Mouse (Mus musculus) midbrain, postnatal 0 days (tissue): ENCODE measurements around the gene Mgarp. TPM values are rescaled to one million over a fixed set of nuclear protein-coding genes. Genes with fewer than 3 reads are reported as not detected.
A peak's percentile ranks its signal among the peaks of the same experiment; 100 is the strongest.

ENCODE experiments used
- ATAC-seq: fragments of 200-750 bp; cut with Nextera tagmentation; 2 replicates; pipeline ENCODE4 v1.8.0; 2017; ENCODE audit warnings: moderate number of reproducible peaks, mild to moderate bottlenecking, moderate TSS enrichment, moderate library complexity; ENCODE audit not compliant: low FRiP score
- DNase-seq: peaks from one replicate; pipeline ENCODE4 v3.0.0-alpha.2; 2015; ENCODE audit warnings: low spot score
- H3K27ac ChIP-seq: fragments of 300-500 bp; sonication (generic); 2 replicates; pipeline ENCODE4 v1.5.1; 2014; ENCODE audit warnings: low read depth, mild to moderate bottlenecking, low read length, mixed read lengths
- H3K27me3 ChIP-seq: fragments of 300-500 bp; sonication (generic); 2 replicates; pipeline ENCODE4 v1.6.1; 2014; ENCODE audit warnings: low read length, control low read depth, mixed read lengths; ENCODE audit not compliant: insufficient read depth
- H3K36me3 ChIP-seq: fragments of 300-500 bp; sonication (generic); 2 replicates; pipeline ENCODE4 v1.6.1; 2014; ENCODE audit warnings: low read length, control low read depth, mixed read lengths; ENCODE audit not compliant: insufficient read depth
- H3K4me1 ChIP-seq: fragments of 300-500 bp; sonication (generic); 2 replicates; pipeline ENCODE4 v1.6.1; 2014; ENCODE audit warnings: mild to moderate bottlenecking, control low read depth, antibody characterized with exemption, low read length, mixed read lengths; ENCODE audit not compliant: insufficient read depth
- H3K4me2 ChIP-seq: fragments of 300-500 bp; sonication (generic); 2 replicates; pipeline ENCODE4 v1.6.1; 2014; ENCODE audit warnings: low read depth, mild to moderate bottlenecking, low read length, mixed read lengths; ENCODE audit not compliant: poor library complexity, severe bottlenecking
- H3K4me3 ChIP-seq: fragments of 300-500 bp; sonication (generic); 2 replicates; pipeline ENCODE4 v1.5.1; 2014; ENCODE audit warnings: low read depth, mild to moderate bottlenecking, low read length, moderate library complexity
- H3K9ac ChIP-seq: fragments of 300-500 bp; sonication (generic); replicated peaks from 2 replicates; pipeline ENCODE4 v1.6.1; 2014; ENCODE audit warnings: mild to moderate bottlenecking, low read length, moderate library complexity, mixed read lengths; ENCODE audit not compliant: poor library complexity, severe bottlenecking
- H3K9me3 ChIP-seq: fragments of 300-500 bp; sonication (generic); 2 replicates; pipeline ENCODE4 v1.6.1; 2016; ENCODE audit warnings: low read length, control low read depth
- CTCF ChIP-seq: IDR thresholded peaks from 2 replicates; pipeline ENCODE4 v1.5.1; 2016; ENCODE audit warnings: antibody characterized with exemption, mild to moderate bottlenecking
- WGBS: fragments of 180-500 bp; shearing (Covaris S2); extraction: QIAGEN DNeasy Blood & Tissue Kit; methylation state at CpG from one replicate; pipeline ENCODE4 v1.1.7; 2014; 5-methylcytosine and 5-hydroxymethylcytosine counted together
- polyA plus RNA-seq: library from polyadenylated mRNA; unstranded; fragments of >200 nt; fragmentation: Nextera tagmentation; extraction: Ambion mirVana; gene quantifications from 2 replicates; pipeline ENCODE4 v1.2.1, GENCODE M21; 2015
- total RNA-seq: library from RNA; depleted of rRNA; stranded (reverse); fragments of >200 nt; gene quantifications from 2 replicates; pipeline ENCODE4 v1.2.3, GENCODE M21; 2014; rRNA removed

Gene Mgarp
- total and polyA plus RNA-seq, 2 experiments from 2014 or later: 0.49 TPM

DNA sequence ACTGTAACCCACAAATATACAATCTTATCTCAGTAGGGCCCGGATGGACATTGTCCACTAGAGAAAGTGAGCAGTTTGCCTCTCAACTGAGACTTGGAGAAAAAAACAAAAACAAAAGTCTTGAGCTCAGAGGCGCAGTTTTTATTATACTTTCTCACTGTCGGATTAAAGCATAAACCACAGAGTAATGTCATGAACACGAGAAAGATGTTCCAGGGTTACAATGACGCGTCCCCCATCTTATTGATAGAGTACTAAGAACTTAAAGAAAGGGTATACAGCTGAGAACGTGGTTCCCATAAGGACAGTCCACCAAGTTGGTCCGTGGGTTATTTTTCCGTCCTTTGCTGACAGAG, 57.2 kb downstream of the Mgarp start:
- Histone ChIP-seq H3K4me3 (peak overlapping the region; percentile 94), H3K27ac (no peak overlapping the region), H3K4me1 (no peaks in the 10 kb centered on the region), H3K9ac (peak overlapping the region; percentile 76), H3K27me3 (no peaks in the 10 kb centered on the region), H3K36me3 (no peaks in the 10 kb centered on the region), H3K9me3 (no peaks in the 10 kb centered on the region), H3K4me2 (peak overlapping the region; percentile 93)
- under 1% methylated on average over 9 of the region's 9 CpGs for WGBS
- no peak for TF ChIP-seq CTCF
- ATAC-seq (no peak), DNase-seq (no peak)

Other genes starting within 250 kb of the Mgarp start
- 50.0 and 51.7 TPM in 2 replicates for gene Noct, start 172.3 kb downstream of the Mgarp start, total RNA-seq
- 36.1 and 36.7 TPM in 2 replicates for gene Noct, start 172.3 kb downstream of the Mgarp start, polyA plus RNA-seq
- gene Elf2, start 56.1 kb downstream of the Mgarp start, total RNA-seq: 38.7 and 45.6 TPM in 2 replicates
- 22.2 and 26.1 TPM in 2 replicates for gene Elf2, start 56.1 kb downstream of the Mgarp start, polyA plus RNA-seq
- gene Ndufc1, start 12.2 kb upstream of the Mgarp start, total RNA-seq: 31.5 and 36.4 TPM in 2 replicates
- gene Ndufc1, start 12.2 kb upstream of the Mgarp start, polyA plus RNA-seq: 961 and 994 TPM in 2 replicates
- 19.5 and 33.8 TPM in 2 replicates for gene Naa15, start 18.4 kb upstream of the Mgarp start, total RNA-seq
- gene Naa15, start 18.4 kb upstream of the Mgarp start, polyA plus RNA-seq: 26.4 and 29.7 TPM in 2 replicates
- 24.2 and 28.6 TPM in 2 replicates for gene Rab33b, start 87.2 kb upstream of the Mgarp start, total RNA-seq
- gene Rab33b, start 87.2 kb upstream of the Mgarp start, polyA plus RNA-seq: 29.5 and 30.9 TPM in 2 replicates
- gene Setd7, start 164.1 kb upstream of the Mgarp start, total RNA-seq: 11.7 and 16.1 TPM in 2 replicates
- 1.1 and 2.7 TPM in 2 replicates for gene Setd7, start 164.1 kb upstream of the Mgarp start, polyA plus RNA-seq